Mouse (Mus musculus) embryonic facial prominence, embryonic 11.5 days (tissue): ENCODE data around the gene Tecpr2. TPM values are rescaled to one million over a fixed set of nuclear protein-coding genes. Genes with fewer than 3 reads are reported as not detected.

Source experiments
- ATAC-seq: fragments of 200-750 bp; cut with Nextera tagmentation; replicated peaks from 2 replicates; pipeline ENCODE4 v1.8.0; 2017; ENCODE audit warnings: low read depth; ENCODE audit not compliant: insufficient number of reproducible peaks, low FRiP score, low TSS enrichment
- DNase-seq: peaks from one replicate; pipeline ENCODE4 v3.0.0-alpha.2; 2015; ENCODE audit warnings: low spot score
- H3K27ac ChIP-seq: fragments of 300-500 bp; sonication (generic); replicated peaks from 2 replicates; pipeline ENCODE4 v1.5.1; 2014; ENCODE audit warnings: mild to moderate bottlenecking, low read depth, low read length, control low read depth
- H3K27me3 ChIP-seq: fragments of 300-500 bp; sonication (generic); 2 replicates; pipeline ENCODE4 v1.6.1; 2014; ENCODE audit warnings: mild to moderate bottlenecking, low read length, moderate library complexity, mixed read lengths; ENCODE audit not compliant: control insufficient read depth, insufficient read depth
- H3K36me3 ChIP-seq: fragments of 300-500 bp; sonication (generic); replicated peaks from 2 replicates; pipeline ENCODE4 v1.6.1; 2014; ENCODE audit warnings: low read depth, mild to moderate bottlenecking, low read length, moderate library complexity, mixed read lengths; ENCODE audit not compliant: control insufficient read depth, insufficient read depth
- H3K4me1 ChIP-seq: fragments of 300-500 bp; sonication (generic); 2 replicates; pipeline ENCODE4 v1.6.1; 2014; ENCODE audit warnings: low read length, mixed read lengths; ENCODE audit not compliant: control insufficient read depth, insufficient read depth
- H3K4me2 ChIP-seq: fragments of 300-500 bp; sonication (generic); 2 replicates; pipeline ENCODE4 v1.6.1; 2014; ENCODE audit warnings: low read depth, mild to moderate bottlenecking, control low read depth, low read length, moderate library complexity
- H3K4me3 ChIP-seq: fragments of 300-500 bp; sonication (generic); 2 replicates; pipeline ENCODE4 v1.5.1; 2014; ENCODE audit warnings: low read depth, low read length, control low read depth
- H3K9ac ChIP-seq: fragments of 300-500 bp; sonication (generic); replicated peaks from 2 replicates; pipeline ENCODE4 v1.6.1; 2014; ENCODE audit warnings: mild to moderate bottlenecking, control low read depth, low read length
- H3K9me3 ChIP-seq: fragments of 300-500 bp; sonication (generic); replicated peaks from 2 replicates; pipeline ENCODE4 v1.6.1; 2016; ENCODE audit warnings: mild to moderate bottlenecking, low read length, inconsistent platforms, mixed read lengths; ENCODE audit not compliant: control insufficient read depth
- WGBS: fragments of 180-500 bp; shearing (Covaris S2); extraction: QIAGEN DNeasy Blood & Tissue Kit; methylation state at CpG from one replicate; pipeline ENCODE4 v1.1.7; 2014; 5-methylcytosine and 5-hydroxymethylcytosine counted together
- polyA plus RNA-seq: library from polyadenylated mRNA; unstranded; fragments of >200 nt; fragmentation: Nextera tagmentation; extraction: Ambion mirVana; gene quantifications from 2 replicates; pipeline ENCODE4 v1.2.1, GENCODE M21; 2014

Gene Tecpr2
- polyA plus RNA-seq, 1 experiment from 2014 or later = 2.5 TPM

DNA sequence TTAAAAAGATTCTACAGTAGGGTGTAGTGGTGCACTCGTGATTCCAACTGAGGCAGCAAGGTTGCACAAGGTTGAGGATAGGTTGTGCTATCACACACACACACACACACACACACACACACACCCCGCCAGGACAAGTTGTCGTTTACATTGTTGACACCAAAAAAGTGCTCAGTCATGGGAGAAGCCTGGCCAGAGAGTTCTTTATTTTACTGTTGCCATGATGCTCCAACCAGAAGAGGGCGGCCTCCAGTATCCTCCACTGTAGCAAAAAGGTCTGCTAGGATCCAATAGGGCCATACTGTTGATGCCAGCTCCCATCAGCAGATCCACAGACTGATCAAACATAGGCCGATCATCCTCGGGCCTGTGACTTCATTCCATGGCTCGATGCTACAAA is 62.2 kb downstream of the Tecpr2 start:
- H3K36me3 ChIP-seq = no peaks in the 10 kb centered on the region
- H3K9ac ChIP-seq = no peak overlapping the region
- H3K9me3 ChIP-seq = no peaks in the 10 kb centered on the region
- ATAC-seq = no peak
- DNase-seq = no peak
- H3K4me3 ChIP-seq = no peak overlapping the region
- no peak overlapping the region for H3K27ac ChIP-seq
- no peaks in the 10 kb centered on the region for H3K4me1 ChIP-seq
- no peak overlapping the region for H3K4me2 ChIP-seq
- WGBS = 85% methylated on average over 7 of the region's 7 CpGs
- H3K27me3 ChIP-seq = no peaks in the 10 kb centered on the region

DNA sequence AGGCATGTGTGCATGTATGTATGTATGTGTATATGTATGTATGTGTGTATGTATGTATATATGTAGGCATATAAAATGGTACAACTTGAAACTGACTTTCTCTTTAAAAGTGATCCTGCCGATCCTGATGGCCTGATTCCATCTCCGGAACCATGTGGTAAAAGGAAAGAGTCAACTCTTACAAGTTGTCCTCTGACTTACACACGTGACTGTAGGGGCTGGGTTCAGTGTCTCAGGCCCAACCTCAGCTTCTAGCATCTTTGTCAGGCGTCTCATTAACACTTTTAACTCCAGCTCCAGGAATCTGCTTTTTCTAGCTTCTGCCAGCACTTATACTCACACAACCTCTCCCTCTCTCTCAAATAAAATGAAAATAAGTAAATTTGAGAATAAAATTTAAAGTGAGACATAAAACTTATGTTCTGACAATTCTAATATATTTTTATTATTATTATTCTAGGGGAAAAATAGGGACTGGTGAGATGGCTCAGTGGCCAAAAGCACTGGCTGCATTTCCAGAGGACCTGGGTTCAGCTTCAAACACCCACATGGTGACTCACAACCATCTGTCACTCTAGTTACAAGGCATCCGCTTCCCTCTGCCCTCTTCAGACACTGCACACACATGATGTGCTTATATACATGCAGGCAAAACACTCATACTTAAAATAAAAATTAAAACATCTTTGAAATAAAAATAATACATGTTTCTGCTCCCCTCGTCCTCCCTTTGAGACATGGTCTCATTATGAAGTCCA is 63.7 kb downstream of the Tecpr2 start:
- DNase-seq = no peak
- H3K4me3 ChIP-seq = no peak overlapping the region
- no peak overlapping the region for H3K4me2 ChIP-seq
- H3K36me3 ChIP-seq = no peaks in the 10 kb centered on the region
- H3K27me3 ChIP-seq = no peaks in the 10 kb centered on the region
- no peaks in the 10 kb centered on the region for H3K4me1 ChIP-seq
- H3K9me3 ChIP-seq = no peaks in the 10 kb centered on the region
- no peak for ATAC-seq
- WGBS = 86% methylated on average over 6 of the region's 6 CpGs
- no peak overlapping the region for H3K9ac ChIP-seq
- no peak overlapping the region for H3K27ac ChIP-seq

DNA sequence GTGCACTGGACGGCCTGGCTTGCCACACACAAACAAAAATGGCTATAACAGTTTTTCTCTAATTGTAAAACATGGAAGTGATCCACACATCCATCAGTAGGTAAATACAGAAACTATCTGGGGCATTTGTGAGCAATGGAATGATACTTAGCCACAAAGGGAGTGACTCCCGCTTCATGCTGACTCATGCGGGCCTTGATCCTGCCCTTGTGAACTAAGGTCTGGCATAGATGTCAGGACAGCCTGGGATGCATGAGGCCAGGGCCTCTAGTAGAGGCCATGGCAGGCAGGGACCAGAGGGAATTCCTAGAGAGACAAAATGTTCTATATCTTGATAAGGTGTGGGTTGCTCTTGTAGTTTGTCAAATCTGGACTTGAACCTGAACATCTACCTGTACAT is 64.4 kb downstream of the Tecpr2 start:
- Histone ChIP-seq H3K36me3 (no peaks in the 10 kb centered on the region), H3K4me2 (no peak overlapping the region), H3K9ac (no peak overlapping the region), H3K4me3 (no peak overlapping the region), H3K27me3 (no peaks in the 10 kb centered on the region), H3K4me1 (no peaks in the 10 kb centered on the region), H3K27ac (no peak overlapping the region), H3K9me3 (no peaks in the 10 kb centered on the region)
- WGBS = 90% methylated on average over 3 of the region's 3 CpGs
- ATAC-seq (no peak), DNase-seq (no peak)

DNA sequence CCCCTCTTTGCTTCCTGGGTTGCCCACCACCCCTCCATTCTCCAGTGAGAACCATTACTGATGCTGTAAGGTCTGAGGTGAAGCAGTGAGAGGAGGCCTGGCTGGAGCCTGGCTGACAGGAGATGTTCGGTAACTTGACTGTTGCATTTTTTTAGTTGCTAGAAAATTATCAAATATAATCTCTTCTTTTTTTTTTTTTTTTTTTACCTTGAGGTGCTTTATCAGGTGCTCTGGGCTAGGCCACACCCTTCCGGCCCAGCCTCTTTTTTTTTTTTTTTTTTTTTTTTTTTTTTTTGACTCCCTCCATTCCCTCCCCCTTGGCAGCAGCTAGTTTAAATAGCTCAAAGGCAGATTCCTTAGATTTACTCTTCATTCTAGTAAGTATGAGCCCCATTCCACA is 64.8 kb downstream of the Tecpr2 start:
- H3K27me3 ChIP-seq = no peaks in the 10 kb centered on the region
- WGBS = 91% methylated on average over 2 of the region's 2 CpGs
- H3K36me3 ChIP-seq = no peaks in the 10 kb centered on the region
- no peak overlapping the region for H3K4me2 ChIP-seq
- H3K9ac ChIP-seq = no peak overlapping the region
- H3K4me1 ChIP-seq = no peaks in the 10 kb centered on the region
- ATAC-seq (no peak), DNase-seq (no peak)
- H3K4me3 ChIP-seq = no peak overlapping the region
- no peak overlapping the region for H3K27ac ChIP-seq
- H3K9me3 ChIP-seq = no peaks in the 10 kb centered on the region

DNA sequence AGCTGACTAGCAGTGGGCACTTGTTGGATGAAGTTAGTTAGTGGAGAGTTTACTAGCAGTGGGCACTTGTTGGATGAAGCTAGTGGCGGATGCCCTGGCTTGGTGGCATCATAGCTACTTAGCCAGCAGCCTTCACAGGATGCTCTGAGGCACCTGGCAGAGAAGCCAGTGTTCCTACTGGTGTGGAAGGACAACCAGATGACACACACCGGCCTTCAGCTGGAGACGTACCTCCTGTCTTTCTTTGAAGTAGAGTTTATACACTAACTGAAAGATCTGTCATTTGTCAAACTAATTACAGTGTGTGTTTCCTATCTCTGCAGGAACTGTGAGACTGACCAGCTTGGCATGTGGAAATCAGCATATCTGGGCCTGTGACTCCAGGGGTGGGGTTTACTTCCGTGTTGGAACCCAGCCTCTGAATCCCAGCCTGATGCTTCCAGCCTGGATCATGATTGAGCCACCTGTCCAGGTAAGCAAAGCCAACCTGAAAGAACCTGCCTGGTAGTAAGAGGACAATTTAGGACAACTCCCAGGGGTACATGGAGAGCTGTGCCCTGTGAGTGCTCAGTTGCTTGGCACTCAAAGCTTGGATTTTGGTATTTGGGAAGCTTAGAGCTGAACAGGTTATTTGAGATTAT is 65.4 kb downstream of the Tecpr2 start:
- Histone ChIP-seq H3K4me2 (no peak overlapping the region), H3K9ac (no peak overlapping the region), H3K9me3 (no peaks in the 10 kb centered on the region), H3K36me3 (no peaks in the 10 kb centered on the region), H3K4me1 (no peaks in the 10 kb centered on the region), H3K4me3 (no peak overlapping the region), H3K27ac (no peak overlapping the region), H3K27me3 (no peaks in the 10 kb centered on the region)
- ATAC-seq (no peak), DNase-seq (no peak)
- WGBS = 87% methylated on average over 4 of the region's 4 CpGs

DNA sequence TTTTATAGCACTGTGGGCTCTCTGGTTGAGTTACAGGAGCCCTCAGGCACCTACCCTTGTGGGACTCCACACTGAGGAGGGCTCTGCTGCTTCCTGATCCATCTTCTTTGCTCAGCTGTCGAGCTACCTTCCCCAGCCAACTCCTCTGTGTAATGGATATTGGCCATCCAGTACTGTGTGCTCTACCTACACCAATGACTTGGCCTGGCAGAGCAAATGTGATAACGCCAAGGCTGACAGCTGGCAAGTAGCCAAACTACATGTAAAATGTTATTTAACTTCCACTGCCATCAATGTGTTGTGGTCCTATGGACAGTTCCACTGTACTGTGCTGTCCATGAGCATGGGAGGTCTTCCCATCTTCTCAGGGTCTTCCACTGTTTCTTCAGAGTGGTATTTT is 72.9 kb downstream of the Tecpr2 start:
- no peaks in the 10 kb centered on the region for H3K4me1 ChIP-seq
- no peak overlapping the region for H3K9ac ChIP-seq
- ATAC-seq (no peak), DNase-seq (no peak)
- no peak overlapping the region for H3K4me3 ChIP-seq
- H3K27me3 ChIP-seq = no peaks in the 10 kb centered on the region
- no peak overlapping the region for H3K27ac ChIP-seq
- no peaks in the 10 kb centered on the region for H3K36me3 ChIP-seq
- H3K9me3 ChIP-seq = no peaks in the 10 kb centered on the region
- H3K4me2 ChIP-seq = no peak overlapping the region
- 77% methylated on average over 2 of the region's 2 CpGs for WGBS

DNA sequence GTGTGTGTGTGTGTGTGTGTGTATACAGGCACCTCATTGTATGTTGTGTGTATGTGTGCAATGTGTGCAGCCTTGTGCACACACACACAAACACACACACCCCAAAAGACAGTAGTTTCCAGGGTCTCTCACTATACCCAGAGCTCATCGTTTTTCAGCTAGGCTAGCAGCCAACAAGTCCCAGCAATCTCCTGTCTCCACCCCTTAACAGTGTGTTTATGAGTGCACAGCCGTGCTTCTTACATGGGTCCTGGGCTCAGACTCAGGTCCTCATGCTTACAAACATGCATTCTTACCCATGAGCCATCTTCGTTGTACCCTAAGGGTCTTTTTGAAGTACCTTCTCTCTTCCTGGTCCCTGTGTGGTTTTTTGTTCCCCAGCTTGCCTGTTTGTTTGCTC is 76.4 kb downstream of the Tecpr2 start:
- no peaks in the 10 kb centered on the region for H3K27me3 ChIP-seq
- DNase-seq = no peak
- no peaks in the 10 kb centered on the region for H3K4me1 ChIP-seq
- H3K36me3 ChIP-seq = no peaks in the 10 kb centered on the region
- ATAC-seq = no peak
- WGBS = 72% methylated on average over 3 of the region's 3 CpGs
- H3K4me2 ChIP-seq = no peak overlapping the region
- no peak overlapping the region for H3K27ac ChIP-seq
- no peak overlapping the region for H3K9ac ChIP-seq
- H3K4me3 ChIP-seq = no peak overlapping the region
- no peaks in the 10 kb centered on the region for H3K9me3 ChIP-seq

DNA sequence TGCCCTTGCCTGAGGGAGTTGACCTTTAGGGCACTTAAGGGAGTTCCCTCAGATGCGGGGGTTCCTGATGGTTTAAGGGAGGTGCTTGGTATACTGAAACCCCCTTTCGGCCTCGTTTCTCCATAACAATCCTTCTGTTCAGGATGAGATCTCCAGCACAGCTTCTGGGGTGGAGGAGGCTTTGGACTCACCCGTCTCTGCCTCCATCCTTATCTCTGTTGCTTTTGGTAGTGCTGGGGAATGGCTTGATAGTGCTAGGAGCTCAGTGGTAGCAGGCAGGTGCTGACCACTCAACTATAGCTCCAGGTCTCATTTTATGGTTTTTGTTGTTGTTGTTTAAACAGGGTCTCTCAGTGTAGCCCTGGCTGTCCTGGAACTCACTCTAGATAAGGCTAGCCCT is 77.0 kb downstream of the Tecpr2 start:
- ATAC-seq = no peak
- Histone ChIP-seq H3K27me3 (no peaks in the 10 kb centered on the region), H3K9ac (no peak overlapping the region), H3K36me3 (no peaks in the 10 kb centered on the region), H3K4me3 (no peak overlapping the region), H3K9me3 (no peaks in the 10 kb centered on the region), H3K27ac (no peak overlapping the region), H3K4me1 (no peaks in the 10 kb centered on the region), H3K4me2 (no peak overlapping the region)
- DNase-seq = no peak
- WGBS = 62% methylated on average over 4 of the region's 4 CpGs
